Mouse (Mus musculus): ENCODE results near the gene Mfsd6l.

Gene Mfsd6l

GRCm38 (mm10) chr11:68553981-68554471, 2.0 kb upstream of the Mfsd6l start:
- DNase-seq (ENCODE audit: low spot score) = peak; percentile 57

DNA sequence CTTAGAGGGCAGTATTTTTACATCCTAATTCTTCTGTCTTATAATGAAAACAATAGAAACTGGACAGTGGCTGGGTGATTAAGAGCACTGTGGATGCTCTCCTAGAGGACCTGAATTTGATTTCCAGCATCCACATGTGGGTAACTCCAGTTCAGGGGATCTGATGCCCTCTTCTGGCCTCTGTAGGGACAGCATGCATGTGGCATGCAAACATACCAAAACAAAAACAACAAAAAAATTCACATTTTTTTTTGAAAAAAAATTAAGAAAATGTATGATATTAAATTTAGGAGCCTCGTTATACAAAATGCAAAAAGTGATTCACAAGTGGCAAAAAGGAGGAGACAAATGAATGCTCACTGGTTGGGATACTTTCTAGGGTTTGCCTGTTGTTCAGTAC, 3.6 kb downstream of the Mfsd6l start:
- no peak for DNase-seq (ENCODE audit: low spot score)

GRCm38 (mm10) chr11:68561957-68562950, 6.3 kb downstream of the Mfsd6l start:
- DNase-seq (ENCODE audit: low spot score) = no peak

GRCm38 (mm10) chr11:68564356-68565031, 8.5 kb downstream of the Mfsd6l start:
- DNase-seq (ENCODE audit: low spot score) = no peak

GRCm38 (mm10) chr11:68565032-68565429, 9.0 kb downstream of the Mfsd6l start:
- DNase-seq (ENCODE audit: low spot score) = no peak

- DNase-seq (ENCODE audit: low spot score) = peak; percentile 47
Measured at GRCm38 (mm10) chr11:68566447-68567059, 10.6 kb downstream of the Mfsd6l start.

DNA sequence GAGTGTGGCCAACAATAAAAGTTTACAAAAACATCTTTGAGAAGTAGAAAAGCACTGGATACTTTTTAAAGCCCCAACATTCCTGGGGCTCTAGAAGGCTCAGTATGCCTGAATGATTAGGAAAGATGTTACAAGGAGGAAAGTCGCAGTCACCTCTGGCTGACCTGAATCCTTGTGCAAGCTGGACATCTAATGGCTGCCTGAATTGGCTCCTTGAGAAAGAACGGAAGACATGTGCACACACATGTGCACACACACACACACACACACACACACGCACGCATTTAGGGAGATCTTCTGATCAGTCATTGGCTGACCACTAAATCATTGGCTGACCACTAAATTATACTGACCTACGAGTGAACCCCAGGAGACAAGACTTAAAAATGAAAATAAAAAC, 14.9 kb downstream of the Mfsd6l start:
- DNase-seq (ENCODE audit: low spot score) = no peak

DNA sequence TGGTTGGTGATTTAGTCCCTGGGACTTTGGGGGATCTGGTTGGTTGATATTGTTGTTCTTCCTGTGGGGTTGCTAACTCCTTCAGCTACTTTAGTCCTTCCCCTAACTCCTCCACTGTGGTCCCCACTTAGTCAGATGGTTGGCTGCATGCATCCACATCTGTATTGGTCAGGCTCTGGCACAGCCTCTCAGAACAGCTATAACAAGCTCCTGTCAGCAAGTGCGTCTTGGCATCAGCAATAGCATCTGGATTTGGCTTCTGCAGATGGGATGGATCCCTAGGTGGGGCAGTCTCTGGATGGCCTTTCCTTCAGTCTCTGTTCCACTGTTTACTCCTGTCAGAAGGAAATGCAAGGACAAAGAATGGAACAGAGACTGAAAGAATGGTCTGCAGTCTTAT, 21.1 kb downstream of the Mfsd6l start:
- DNase-seq (ENCODE audit: low spot score) = no peak

- peak; percentile 34 for DNase-seq (ENCODE audit: low spot score)
Measured at GRCm38 (mm10) chr11:68579462-68579881, 23.5 kb downstream of the Mfsd6l start.

DNA sequence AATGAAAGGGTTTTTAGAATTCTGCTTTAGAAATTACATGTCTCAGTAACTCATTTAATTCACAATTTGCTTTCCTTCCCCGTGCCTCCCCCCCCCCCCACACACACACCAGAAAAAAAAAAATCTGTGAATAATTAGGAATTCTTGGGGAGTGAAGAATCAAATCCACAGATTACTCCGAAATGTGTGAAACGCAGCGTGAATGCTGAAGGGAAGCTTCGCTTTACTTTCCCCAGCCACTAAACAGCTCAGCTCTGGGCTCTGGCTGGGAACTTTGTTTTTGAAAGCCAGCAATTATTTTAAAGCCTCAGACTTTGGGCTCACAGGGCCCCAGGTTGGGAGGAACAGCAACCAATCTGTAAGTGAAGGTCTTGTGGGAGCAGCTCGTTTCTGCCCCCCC, 24.6 kb downstream of the Mfsd6l start:
- DNase-seq (ENCODE audit: low spot score) = no peak

GRCm38 (mm10) chr11:68583225-68583624, 27.2 kb downstream of the Mfsd6l start:
- DNase-seq (ENCODE audit: low spot score) = no peak

GRCm38 (mm10) chr11:68583906-68584480, 28.0 kb downstream of the Mfsd6l start:
- DNase-seq (ENCODE audit: low spot score) = no peak

DNA sequence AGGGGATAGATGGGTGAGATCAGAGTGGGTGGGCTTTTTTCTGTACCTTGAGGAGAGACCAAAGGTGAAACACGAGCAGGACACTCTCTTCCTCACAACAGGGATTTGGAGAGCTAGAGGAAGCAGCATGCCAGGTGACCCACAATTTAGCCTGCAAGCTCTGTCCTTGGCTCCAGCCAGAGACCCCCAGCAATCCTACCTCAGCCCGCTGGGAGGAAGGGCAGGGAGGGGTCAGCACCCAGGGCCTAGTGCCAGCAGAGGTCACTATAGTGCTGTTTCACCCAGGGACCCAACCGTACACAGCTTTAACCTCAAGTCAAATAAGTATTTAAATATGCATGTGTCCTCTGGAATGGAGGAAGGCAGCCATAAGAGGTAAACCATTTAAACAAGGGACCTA, 29.9 kb downstream of the Mfsd6l start:
- no peak for DNase-seq (ENCODE audit: low spot score)

- no peak for DNase-seq (ENCODE audit: low spot score)
Measured at GRCm38 (mm10) chr11:68586721-68587120, 30.7 kb downstream of the Mfsd6l start, which contains the start of gene Ccdc42. TSS of gene Ccdc42 (plus strand) at chr11:68587021.

- DNase-seq (ENCODE audit: low spot score) = peak; percentile 66
Measured at GRCm38 (mm10) chr11:68589055-68589809, 33.2 kb downstream of the Mfsd6l start.

DNA sequence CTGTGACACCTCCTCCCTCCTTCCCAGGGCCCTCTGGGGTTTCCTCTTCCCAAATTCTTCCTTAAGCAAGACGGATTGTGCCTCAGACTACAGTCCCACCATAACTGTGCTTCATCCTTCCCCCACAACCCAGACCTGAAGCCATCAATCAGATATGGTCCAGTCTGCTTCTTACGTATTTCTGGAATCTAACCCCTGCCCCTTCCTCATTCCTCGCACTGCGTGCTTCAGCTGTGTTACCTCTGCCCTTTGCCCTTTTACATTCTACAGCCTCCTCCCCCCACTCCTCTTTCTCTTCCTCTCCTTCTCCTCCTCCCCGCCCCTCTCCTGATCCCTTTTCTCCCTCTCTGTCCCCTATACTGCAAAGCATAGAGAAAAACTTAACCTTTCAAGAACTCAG, 35.7 kb downstream of the Mfsd6l start:
- no peak for DNase-seq (ENCODE audit: low spot score)

- DNase-seq (ENCODE audit: low spot score) = peak; percentile 33
Measured at GRCm38 (mm10) chr11:68593247-68593646, 37.3 kb downstream of the Mfsd6l start.

GRCm38 (mm10) chr11:68597912-68598311, 41.9 kb downstream of the Mfsd6l start:
- no peak for DNase-seq (ENCODE audit: low spot score)

DNA sequence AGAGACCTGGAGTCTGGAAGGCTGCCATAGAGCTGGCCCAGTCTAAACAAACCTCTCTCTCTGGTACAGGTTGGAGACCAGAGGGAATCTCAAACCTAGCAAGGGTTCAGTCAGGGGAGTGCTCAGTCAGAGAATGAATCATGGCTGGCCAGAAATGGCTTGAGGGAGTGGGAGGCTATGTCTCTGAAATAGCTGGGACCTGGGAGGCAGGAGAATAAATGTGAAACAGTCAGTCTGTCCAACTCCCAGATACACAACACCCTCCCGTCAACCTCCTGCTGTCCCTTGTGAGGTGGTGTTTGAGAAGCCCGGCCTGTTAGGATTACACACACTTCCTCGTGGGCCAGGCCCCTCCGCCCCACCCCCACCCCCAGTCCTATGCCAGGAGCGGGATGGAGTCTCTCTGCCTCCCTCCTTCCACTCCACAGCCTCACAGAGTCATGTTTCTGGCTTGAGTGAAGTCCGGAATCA, 44.6 kb downstream of the Mfsd6l start:
- DNase-seq (ENCODE audit: low spot score) = no peak

- no peak for DNase-seq (ENCODE audit: low spot score)
Measured at GRCm38 (mm10) chr11:68601486-68601991, 45.6 kb downstream of the Mfsd6l start.

All from ovary, postnatal 36 days (tissue).